Mouse (Mus musculus) ES-E14 (cell line): Measurements from ENCODE around the gene Dnah7b.

Experiments used
- MAFK ChIP-seq: IDR thresholded peaks from 2 replicates; pipeline ENCODE4 v1.6.1; 2014; ENCODE audit warnings: mild to moderate bottlenecking, low read depth, low read length, inconsistent platforms; ENCODE audit not compliant: insufficient read depth
- ZC3H11A ChIP-seq: IDR thresholded peaks from 2 replicates; pipeline ENCODE4 v1.6.1; 2012; ENCODE audit warnings: low read depth, mild to moderate bottlenecking, inconsistent platforms, low read length, borderline replicate concordance

GRCm38 (mm10) chr1:46128058-46128457 lies 61.9 kb downstream of the Dnah7b start:
- no peak for TF ChIP-seq MAFK
- no peak for TF ChIP-seq ZC3H11A
